Mouse (Mus musculus) forebrain, embryonic 15.5 days (tissue): ENCODE results near the gene Zfp790. TPM values are rescaled to one million over a fixed set of nuclear protein-coding genes. Genes with fewer than 3 reads are reported as not detected.

ENCODE experiments used
- ATAC-seq: fragments of 200-750 bp; cut with Nextera tagmentation; replicated peaks from 2 replicates; pipeline ENCODE4 v1.8.0; 2017; ENCODE audit warnings: mild to moderate bottlenecking, moderate TSS enrichment, moderate library complexity
- H3K27ac ChIP-seq: fragments of 300-500 bp; sonication (generic); replicated peaks from 2 replicates; pipeline ENCODE4 v1.5.1; 2015; ENCODE audit warnings: mild to moderate bottlenecking, inconsistent platforms
- H3K27me3 ChIP-seq: fragments of 300-500 bp; sonication (generic); 2 replicates; pipeline ENCODE4 v1.6.1; 2015; ENCODE audit warnings: inconsistent platforms
- H3K36me3 ChIP-seq: fragments of 300-500 bp; sonication (generic); 2 replicates; pipeline ENCODE4 v1.6.1; 2015; ENCODE audit warnings: mild to moderate bottlenecking, inconsistent platforms
- H3K4me1 ChIP-seq: fragments of 300-500 bp; sonication (generic); 2 replicates; pipeline ENCODE4 v1.6.1; 2015; ENCODE audit warnings: inconsistent platforms
- H3K4me2 ChIP-seq: fragments of 300-500 bp; sonication (generic); replicated peaks from 2 replicates; pipeline ENCODE4 v1.6.1; 2015; ENCODE audit warnings: mild to moderate bottlenecking, inconsistent platforms
- H3K4me3 ChIP-seq: fragments of 300-500 bp; sonication (generic); 2 replicates; pipeline ENCODE4 v1.5.1; 2015; ENCODE audit warnings: mild to moderate bottlenecking, inconsistent platforms
- H3K9ac ChIP-seq: fragments of 300-500 bp; sonication (generic); replicated peaks from 2 replicates; pipeline ENCODE4 v1.6.1; 2015; ENCODE audit warnings: mild to moderate bottlenecking, inconsistent platforms
- H3K9me3 ChIP-seq: fragments of 300-500 bp; sonication (generic); 2 replicates; pipeline ENCODE4 v1.6.1; 2016; ENCODE audit warnings: inconsistent platforms
- WGBS: fragments of 180-500 bp; shearing (Covaris S2); methylation state at CpG from one replicate; pipeline ENCODE4 v1.1.7; 2015; ENCODE audit warnings: mixed read lengths; 5-methylcytosine and 5-hydroxymethylcytosine counted together
- polyA plus RNA-seq: library from polyadenylated mRNA; unstranded; fragments of >200 nt; fragmentation: Nextera tagmentation; extraction: Ambion mirVana; gene quantifications from 2 replicates; pipeline ENCODE4 v1.2.1, GENCODE M21; 2015

Zfp790 gene
- 31.5 and 32.0 TPM in 2 replicates for polyA plus RNA-seq

DNA sequence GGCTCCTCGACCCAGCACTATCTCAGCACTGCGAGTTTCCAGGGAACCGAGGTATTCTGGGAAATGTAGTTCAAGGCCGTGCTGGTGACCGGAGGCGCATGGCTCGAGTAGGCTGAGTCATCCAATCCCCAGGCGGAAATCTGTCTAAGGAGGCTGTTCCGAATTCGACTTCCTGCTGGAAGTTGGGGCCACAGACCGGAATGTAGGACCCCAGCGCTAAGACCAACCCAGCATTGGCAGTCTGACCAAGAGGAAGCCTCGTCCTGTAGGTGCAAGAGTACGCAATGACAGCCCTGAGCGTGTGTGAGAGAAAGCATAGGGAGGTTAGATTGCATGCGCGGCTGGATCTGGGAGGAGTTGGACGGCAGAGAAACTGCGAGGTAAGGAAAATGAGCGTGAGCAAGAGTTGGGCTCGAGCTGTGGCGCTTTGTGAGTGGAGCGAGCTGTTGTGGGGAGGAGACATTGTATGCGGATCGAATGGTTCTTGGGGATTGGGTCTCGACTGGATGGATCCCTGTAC lies at the start of gene Zfp790:
Gene Zfp790, plus strand, starts transcription at position 205 of the 520 bp plus-strand sequence.
- Histone ChIP-seq H3K9ac (peak within 1 kb of the TSS; percentile 73), H3K36me3 (0 out of 2 replicates have a peak, but pooled peaks cover under 1% of the 10 kb centered on the region), H3K4me1 (peaks cover 46% of the 10 kb centered on the region), H3K27me3 (no peaks in the 10 kb centered on the region), H3K9me3 (no peaks in the 10 kb centered on the region), H3K4me2 (peak within 1 kb of the TSS; percentile 77), H3K4me3 (peak within 1 kb of the TSS; percentile 64), H3K27ac (peak within 1 kb of the TSS; percentile 87)
- ATAC-seq: peak; percentile 95
- under 1% methylated on average over 26 of the region's 26 CpGs for WGBS

DNA sequence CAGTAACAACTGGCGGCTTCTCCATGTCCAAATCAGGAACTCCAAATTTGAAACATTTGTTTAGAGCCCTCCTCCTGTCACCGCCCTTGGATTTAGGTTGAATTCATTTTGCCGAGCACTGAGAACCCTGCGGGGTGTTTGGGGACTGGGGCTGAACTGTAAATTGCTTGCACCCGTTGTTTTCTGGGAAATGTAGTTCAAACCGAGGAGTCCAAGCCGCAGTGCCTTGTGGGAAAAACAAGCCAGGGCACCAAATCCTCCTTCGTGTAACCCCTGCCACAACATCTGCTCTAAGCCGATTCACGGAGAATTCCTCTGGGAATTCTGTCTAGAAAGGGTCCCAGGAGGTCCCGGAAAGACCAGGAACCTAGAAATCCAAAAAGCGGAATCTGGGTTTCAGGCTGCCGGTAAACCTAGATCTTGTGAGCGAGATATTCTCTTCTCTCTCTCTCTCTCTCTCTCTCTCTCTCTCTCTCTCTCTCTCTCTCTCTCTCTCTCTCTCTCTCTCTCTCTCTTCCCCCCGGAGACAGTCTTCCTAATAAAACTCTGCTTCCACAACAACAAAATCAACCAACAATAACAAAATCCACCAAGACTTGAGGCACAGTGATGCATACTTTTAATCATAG lies 48.7 kb upstream of the Zfp790 start:
- Histone ChIP-seq H3K27ac (peak overlapping the region; percentile 88), H3K27me3 (no peaks in the 10 kb centered on the region), H3K4me1 (peaks cover 23% of the 10 kb centered on the region), H3K9ac (peak overlapping the region; percentile 59), H3K36me3 (peaks cover 4% of the 10 kb centered on the region; the same call in 1 of the 2 replicates), H3K4me2 (peak overlapping the region; percentile 64), H3K4me3 (peak overlapping the region; percentile 64), H3K9me3 (no peaks in the 10 kb centered on the region)
- peak; percentile 53 for ATAC-seq
- 3% methylated on average over 15 of the region's 15 CpGs for WGBS

DNA sequence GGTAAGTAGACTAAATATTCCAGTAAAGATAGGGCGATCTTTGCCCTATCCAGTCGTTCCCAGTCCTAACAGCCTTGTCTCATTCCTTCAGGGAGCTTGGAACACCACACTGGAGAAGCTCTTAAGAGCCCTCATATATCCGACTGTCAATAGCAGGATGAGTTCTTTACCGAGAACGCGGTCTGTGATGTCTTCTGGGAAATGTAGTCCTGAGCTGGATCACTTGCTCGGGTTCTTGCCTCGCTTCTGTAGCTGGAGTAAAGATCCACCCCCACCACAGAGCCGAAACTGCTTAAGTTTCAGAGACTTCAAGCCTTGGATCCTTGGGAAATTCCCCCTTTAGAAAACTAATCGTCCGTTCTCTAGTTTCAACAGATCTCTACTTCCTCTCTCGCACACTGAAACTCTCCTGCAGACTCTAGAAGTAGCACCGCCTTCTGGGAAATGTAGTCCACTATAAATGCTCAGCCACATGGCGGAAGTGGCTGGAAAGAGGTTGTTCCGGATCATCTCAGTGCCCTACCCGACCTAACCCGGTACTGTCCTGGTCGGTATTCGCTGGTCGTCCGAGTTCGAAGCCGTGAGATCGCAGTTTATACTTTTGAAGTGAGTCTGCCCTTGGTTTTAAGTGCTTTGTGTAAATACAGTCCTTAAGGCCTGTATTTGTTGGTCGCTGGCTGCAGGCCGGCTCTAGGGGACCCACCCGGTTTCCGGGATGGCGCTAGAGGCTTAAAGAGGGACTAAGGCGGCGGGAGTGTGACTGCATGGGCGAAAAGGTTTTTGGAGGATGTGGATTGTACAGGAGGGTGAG lies 47.6 kb upstream of the Zfp790 start, which contains the start of gene Zfp84:
Gene Zfp84, plus strand, starts transcription at position 463 of the 811 bp plus-strand sequence.
- Histone ChIP-seq H3K9ac (peak within 1 kb of the TSS; percentile 59), H3K4me3 (peak within 1 kb of the TSS; percentile 64), H3K4me1 (peaks cover 23% of the 10 kb centered on the region), H3K27me3 (no peaks in the 10 kb centered on the region), H3K27ac (peak within 1 kb of the TSS; percentile 88), H3K9me3 (no peaks in the 10 kb centered on the region), H3K36me3 (peaks cover 9% of the 10 kb centered on the region; the same call in 1 of the 2 replicates), H3K4me2 (peak within 1 kb of the TSS; percentile 64)
- WGBS: under 1% methylated on average over 32 of the region's 32 CpGs
- peak; percentile 95 for ATAC-seq

DNA sequence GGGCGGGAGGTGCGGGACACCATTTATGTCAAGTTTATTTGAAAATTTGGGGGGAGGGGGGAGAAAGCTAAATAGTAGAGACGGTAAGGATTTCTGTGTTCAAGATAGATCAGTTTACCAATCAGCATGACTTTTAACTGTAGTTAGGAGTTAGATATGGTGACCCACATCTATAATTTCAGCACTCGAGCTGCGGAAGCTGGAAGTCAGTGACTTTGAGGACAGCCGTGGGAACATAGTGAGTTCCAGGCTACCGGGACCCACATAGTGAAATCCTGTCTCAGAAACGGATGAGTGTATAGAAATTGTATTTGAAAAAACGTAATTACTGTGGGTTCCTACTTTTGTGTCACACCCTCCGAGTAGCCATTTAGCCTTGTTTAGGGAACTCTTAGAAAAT lies 46.9 kb upstream of the Zfp790 start:
- H3K4me3 ChIP-seq: peak overlapping the region; percentile 64
- H3K4me1 ChIP-seq: peaks cover 23% of the 10 kb centered on the region
- ATAC-seq: no peak
- peak overlapping the region; percentile 64 for H3K4me2 ChIP-seq
- 8% methylated on average over 10 of the region's 10 CpGs for WGBS
- peak overlapping the region; percentile 88 for H3K27ac ChIP-seq
- no peaks in the 10 kb centered on the region for H3K9me3 ChIP-seq
- H3K36me3 ChIP-seq: peaks cover 11% of the 10 kb centered on the region; the same call in 1 of the 2 replicates
- peak overlapping the region; percentile 59 for H3K9ac ChIP-seq
- no peaks in the 10 kb centered on the region for H3K27me3 ChIP-seq

DNA sequence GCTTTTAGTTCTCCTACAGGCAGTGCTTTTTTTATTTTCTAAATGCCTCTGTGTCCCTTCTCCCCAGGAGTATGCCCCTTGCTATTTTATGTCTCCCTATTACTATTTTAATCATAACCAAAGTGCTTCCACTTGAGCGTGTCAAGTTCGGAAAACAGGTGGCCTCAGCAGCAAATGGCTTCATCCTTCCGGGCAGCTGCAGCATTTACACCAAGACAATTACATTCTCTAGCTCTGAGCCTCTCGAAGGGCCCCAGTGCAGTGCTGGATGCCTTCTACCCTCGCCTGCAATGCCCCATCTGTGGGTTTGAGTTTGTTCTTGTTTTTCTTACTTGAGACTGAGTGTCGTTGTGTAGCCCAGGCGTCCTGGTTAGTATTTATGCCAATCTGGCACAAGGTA lies 42.4 kb upstream of the Zfp790 start:
- Histone ChIP-seq H3K36me3 (peaks cover 54% of the 10 kb centered on the region), H3K4me1 (peaks cover 11% of the 10 kb centered on the region), H3K9me3 (no peaks in the 10 kb centered on the region), H3K4me3 (no peak overlapping the region), H3K9ac (no peak overlapping the region), H3K4me2 (no peak overlapping the region), H3K27me3 (no peaks in the 10 kb centered on the region), H3K27ac (no peak overlapping the region)
- 85% methylated on average over 7 of the region's 7 CpGs for WGBS
- no peak for ATAC-seq

DNA sequence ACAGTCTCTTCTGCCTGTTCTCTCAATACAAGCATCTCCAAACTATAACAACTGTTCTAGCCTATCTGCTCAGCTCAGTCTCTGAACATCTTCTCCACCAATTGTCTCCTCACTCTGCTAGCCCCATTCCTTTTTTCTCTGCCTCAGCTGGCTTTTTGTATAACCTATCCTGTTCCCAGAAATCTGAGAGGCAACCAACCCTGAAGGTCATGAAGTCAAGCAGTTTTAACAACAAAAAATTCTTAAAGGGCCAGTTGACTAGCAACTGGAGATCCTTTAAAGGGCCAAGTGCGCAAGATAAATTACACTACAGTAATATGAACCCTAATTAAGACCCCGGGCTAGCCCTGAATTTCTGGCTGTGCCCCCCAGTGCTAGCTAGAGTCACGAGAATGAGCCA lies 41.5 kb upstream of the Zfp790 start:
- H3K27me3 ChIP-seq: no peaks in the 10 kb centered on the region
- H3K36me3 ChIP-seq: peaks cover 62% of the 10 kb centered on the region
- WGBS: 93% methylated on average over 3 of the region's 3 CpGs
- peaks cover 5% of the 10 kb centered on the region for H3K4me1 ChIP-seq
- no peak overlapping the region for H3K9ac ChIP-seq
- ATAC-seq: no peak
- no peak overlapping the region for H3K4me2 ChIP-seq
- H3K9me3 ChIP-seq: no peaks in the 10 kb centered on the region
- H3K4me3 ChIP-seq: no peak overlapping the region
- no peak overlapping the region for H3K27ac ChIP-seq

DNA sequence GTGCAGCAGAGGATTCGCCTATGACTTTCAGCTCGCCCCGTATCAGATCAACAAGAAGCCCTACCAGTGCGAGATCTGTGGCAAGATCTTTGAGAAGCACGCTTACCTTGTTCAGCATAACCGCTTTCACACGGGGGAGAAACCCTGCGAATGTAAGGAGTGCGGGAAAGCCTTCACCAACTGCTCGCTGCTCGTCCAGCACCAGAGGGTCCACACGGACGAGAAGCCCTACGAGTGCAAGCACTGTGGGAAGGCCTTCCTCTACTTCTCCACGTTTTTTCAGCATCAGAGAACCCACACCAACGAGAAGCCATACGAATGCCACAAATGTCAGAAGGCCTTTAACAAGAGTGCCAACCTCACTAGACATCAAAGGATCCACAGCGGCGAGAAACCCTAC lies 39.3 kb upstream of the Zfp790 start:
- Histone ChIP-seq H3K27ac (no peak overlapping the region), H3K9ac (no peak overlapping the region), H3K9me3 (no peaks in the 10 kb centered on the region), H3K4me3 (no peak overlapping the region), H3K4me1 (no peaks in the 10 kb centered on the region), H3K27me3 (no peaks in the 10 kb centered on the region), H3K36me3 (peaks cover 68% of the 10 kb centered on the region), H3K4me2 (no peak overlapping the region)
- 96% methylated on average over 19 of the region's 19 CpGs for WGBS
- no peak for ATAC-seq

DNA sequence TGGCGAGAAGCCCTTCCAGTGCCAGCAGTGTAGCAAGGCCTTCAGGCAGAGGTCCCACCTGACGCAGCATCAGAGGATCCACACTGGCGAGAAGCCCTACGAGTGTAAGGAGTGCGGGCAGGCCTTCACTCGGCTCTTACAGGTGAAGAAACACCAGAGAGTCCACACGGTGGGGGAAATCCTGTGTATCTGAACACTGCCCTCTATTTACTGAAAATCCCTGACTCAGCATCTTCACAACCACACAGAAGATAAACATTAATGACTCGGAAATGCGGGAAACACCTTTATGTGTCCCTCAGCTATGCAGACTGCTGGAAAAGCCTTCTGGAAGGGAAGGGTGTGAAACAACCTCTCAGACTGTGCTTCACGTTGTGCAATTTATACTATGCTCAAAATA lies 38.5 kb upstream of the Zfp790 start:
- Histone ChIP-seq H3K36me3 (peaks cover 62% of the 10 kb centered on the region), H3K4me1 (no peaks in the 10 kb centered on the region), H3K27me3 (no peaks in the 10 kb centered on the region), H3K4me3 (no peak overlapping the region), H3K9me3 (no peaks in the 10 kb centered on the region), H3K4me2 (no peak overlapping the region), H3K27ac (no peak overlapping the region), H3K9ac (no peak overlapping the region)
- ATAC-seq: no peak
- 95% methylated on average over 10 of the region's 10 CpGs for WGBS

DNA sequence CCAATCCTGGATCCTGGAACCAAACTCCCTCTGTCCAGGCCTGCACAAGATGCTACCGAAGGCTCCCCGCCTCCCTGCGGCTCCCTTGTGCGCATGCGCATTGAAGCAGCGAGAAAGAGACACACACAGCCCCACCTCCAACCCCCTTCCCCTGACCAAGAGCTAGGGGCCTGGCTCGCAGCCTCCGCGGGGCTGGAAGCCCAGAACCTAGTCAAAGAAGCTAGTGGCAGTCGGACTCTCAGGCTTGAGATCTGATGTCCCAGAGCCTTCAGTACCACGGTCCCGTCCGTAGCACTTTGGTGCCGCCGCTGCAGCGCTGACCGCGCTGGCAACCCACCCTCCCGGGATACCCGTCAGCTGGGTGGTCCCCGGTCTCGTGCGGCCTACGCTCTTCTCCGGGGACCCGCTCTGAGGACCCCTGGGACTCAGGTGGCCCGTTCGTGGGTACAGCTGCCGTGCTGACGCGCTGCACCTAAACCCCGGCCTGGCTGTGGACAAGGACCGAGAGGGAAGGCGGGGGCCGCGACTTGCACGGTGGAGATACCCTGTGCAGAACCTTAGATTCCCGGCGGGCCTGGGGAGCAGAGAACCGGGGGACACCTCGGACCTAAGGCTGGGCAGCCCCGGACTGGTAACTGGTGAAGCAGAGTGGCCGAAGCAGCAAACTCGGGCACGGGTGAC lies 31.9 kb upstream of the Zfp790 start, which contains the start of gene Zfp30:
Gene Zfp30, plus strand, starts transcription at position 128 of the 681 bp plus-strand sequence.
- Histone ChIP-seq H3K4me2 (peak within 1 kb of the TSS; percentile 73), H3K9me3 (no peaks in the 10 kb centered on the region), H3K4me1 (peaks cover 30% of the 10 kb centered on the region), H3K4me3 (peak within 1 kb of the TSS; percentile 85), H3K27me3 (no peaks in the 10 kb centered on the region), H3K36me3 (peaks cover 27% of the 10 kb centered on the region), H3K27ac (peak within 1 kb of the TSS; percentile 92), H3K9ac (peak within 1 kb of the TSS; percentile 85)
- WGBS: under 1% methylated on average over 45 of the region's 45 CpGs
- peak; percentile 95 for ATAC-seq

DNA sequence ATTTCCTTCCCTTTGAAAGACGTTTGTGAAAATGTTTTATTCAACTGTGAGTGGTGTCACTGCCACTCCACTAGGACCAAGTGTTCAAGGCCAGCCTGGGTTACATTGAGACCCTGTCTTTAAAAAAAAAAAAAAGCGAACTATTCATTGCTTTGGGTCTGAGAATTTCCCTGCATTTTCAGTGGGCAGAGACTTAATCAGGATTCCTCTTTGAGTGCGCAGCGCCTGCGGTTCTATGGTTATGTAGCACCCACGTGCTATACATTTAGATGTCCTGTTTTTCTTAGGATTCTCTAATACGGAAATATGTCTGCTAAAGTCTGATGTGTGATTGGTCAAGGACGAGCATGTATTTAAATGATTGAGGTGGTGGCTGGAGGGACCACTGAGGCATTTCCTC lies 30.9 kb upstream of the Zfp790 start:
- no peaks in the 10 kb centered on the region for H3K9me3 ChIP-seq
- no peak overlapping the region for H3K27ac ChIP-seq
- ATAC-seq: no peak
- no peaks in the 10 kb centered on the region for H3K27me3 ChIP-seq
- 40% methylated on average over 8 of the region's 8 CpGs for WGBS
- H3K4me1 ChIP-seq: peaks cover 30% of the 10 kb centered on the region
- H3K4me2 ChIP-seq: peak overlapping the region; percentile 73
- peak overlapping the region; percentile 85 for H3K4me3 ChIP-seq
- H3K9ac ChIP-seq: peak overlapping the region; percentile 85
- peaks cover 28% of the 10 kb centered on the region for H3K36me3 ChIP-seq

DNA sequence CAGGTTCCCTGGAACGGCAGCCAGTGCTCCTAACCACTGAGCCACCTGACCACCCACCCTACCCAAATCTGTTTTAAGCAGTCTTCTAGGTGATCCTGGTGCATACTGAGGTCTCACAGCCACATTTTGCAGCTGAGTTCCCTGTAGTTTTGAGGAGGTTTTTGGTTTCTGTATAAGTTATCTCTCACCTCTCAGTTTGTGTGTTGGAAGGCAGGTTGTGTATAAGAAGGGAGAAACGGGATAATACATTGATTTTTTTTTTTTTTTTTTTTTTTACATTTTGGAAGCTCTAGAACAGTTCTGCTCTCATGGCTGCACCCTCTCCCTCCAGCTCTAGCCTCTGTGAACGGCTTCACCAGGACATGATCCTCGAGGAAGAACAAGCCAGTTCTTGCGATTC lies 30.0 kb upstream of the Zfp790 start:
- ATAC-seq: no peak
- H3K27me3 ChIP-seq: no peaks in the 10 kb centered on the region
- H3K4me3 ChIP-seq: peak overlapping the region; percentile 85
- H3K9me3 ChIP-seq: no peaks in the 10 kb centered on the region
- peaks cover 36% of the 10 kb centered on the region for H3K36me3 ChIP-seq
- peaks cover 30% of the 10 kb centered on the region for H3K4me1 ChIP-seq
- 77% methylated on average over 5 of the region's 5 CpGs for WGBS
- H3K9ac ChIP-seq: peak overlapping the region; percentile 85; the same call in 1 of the 2 replicates
- peak overlapping the region; percentile 73 for H3K4me2 ChIP-seq
- H3K27ac ChIP-seq: no peak overlapping the region
